Mouse (Mus musculus) limb, embryonic 12.5 days (tissue): Measurements from ENCODE around the gene Naa40. TPM values are rescaled to one million over a fixed set of nuclear protein-coding genes. Genes with fewer than 3 reads are reported as not detected.
A peak's percentile ranks its signal among the peaks of the same experiment; 100 is the strongest.

Experiments used
- ATAC-seq: fragments of 200-750 bp; cut with Nextera tagmentation; 2 replicates; pipeline ENCODE4 v1.8.0; 2017; ENCODE audit warnings: low read depth, moderate TSS enrichment; ENCODE audit not compliant: insufficient number of reproducible peaks, insufficient read depth, low FRiP score, low TSS enrichment
- H3K27ac ChIP-seq: fragments of 300-500 bp; sonication (generic); 2 replicates; pipeline ENCODE4 v1.5.1; 2016; ENCODE audit warnings: mild to moderate bottlenecking, moderate library complexity
- H3K27me3 ChIP-seq: fragments of 300-500 bp; sonication (generic); 2 replicates; pipeline ENCODE4 v1.6.1; 2016; ENCODE audit warnings: mild to moderate bottlenecking, moderate library complexity
- H3K36me3 ChIP-seq: fragments of 300-500 bp; sonication (generic); 2 replicates; pipeline ENCODE4 v1.6.1; 2016; ENCODE audit warnings: mild to moderate bottlenecking, moderate library complexity
- H3K4me1 ChIP-seq: fragments of 300-500 bp; sonication (generic); replicated peaks from 2 replicates; pipeline ENCODE4 v1.6.1; 2016
- H3K4me2 ChIP-seq: fragments of 300-500 bp; sonication (generic); 2 replicates; pipeline ENCODE4 v1.6.1; 2016; ENCODE audit warnings: mild to moderate bottlenecking, moderate library complexity
- H3K4me3 ChIP-seq: fragments of 300-500 bp; sonication (generic); replicated peaks from 2 replicates; pipeline ENCODE4 v1.5.1; 2016; ENCODE audit warnings: mild to moderate bottlenecking
- H3K9ac ChIP-seq: fragments of 300-500 bp; sonication (generic); replicated peaks from 2 replicates; pipeline ENCODE4 v1.6.1; 2016; ENCODE audit warnings: mild to moderate bottlenecking, moderate library complexity
- H3K9me3 ChIP-seq: fragments of 300-500 bp; sonication (generic); 2 replicates; pipeline ENCODE4 v1.6.1; 2016; ENCODE audit warnings: mild to moderate bottlenecking, moderate library complexity
- WGBS: fragments of 180-500 bp; shearing (Covaris S2); methylation state at CpG from one replicate; pipeline ENCODE4 v1.1.7; 2016; 5-methylcytosine and 5-hydroxymethylcytosine counted together
- polyA plus RNA-seq: library from polyadenylated mRNA; unstranded; fragments of >200 nt; fragmentation: Nextera tagmentation; extraction: Ambion mirVana; gene quantifications from 2 replicates; pipeline ENCODE4 v1.2.1, GENCODE M21; 2016

Gene Naa40
- polyA plus RNA-seq, 1 experiment from 2014 or later, result 73.1 TPM

GRCm38 (mm10) chr19:7235461-7235860 is 5.5 kb downstream of the Naa40 start:
- Histone ChIP-seq H3K9ac (no peak overlapping the region), H3K4me2 (no peak overlapping the region), H3K9me3 (no peaks in the 10 kb centered on the region), H3K36me3 (peaks cover 70% of the 10 kb centered on the region), H3K4me3 (no peak overlapping the region), H3K4me1 (peaks cover 25% of the 10 kb centered on the region), H3K27me3 (no peaks in the 10 kb centered on the region), H3K27ac (no peak overlapping the region)
- ATAC-seq, result no peak
- 93% methylated on average over 9 of the region's 9 CpGs for WGBS

DNA sequence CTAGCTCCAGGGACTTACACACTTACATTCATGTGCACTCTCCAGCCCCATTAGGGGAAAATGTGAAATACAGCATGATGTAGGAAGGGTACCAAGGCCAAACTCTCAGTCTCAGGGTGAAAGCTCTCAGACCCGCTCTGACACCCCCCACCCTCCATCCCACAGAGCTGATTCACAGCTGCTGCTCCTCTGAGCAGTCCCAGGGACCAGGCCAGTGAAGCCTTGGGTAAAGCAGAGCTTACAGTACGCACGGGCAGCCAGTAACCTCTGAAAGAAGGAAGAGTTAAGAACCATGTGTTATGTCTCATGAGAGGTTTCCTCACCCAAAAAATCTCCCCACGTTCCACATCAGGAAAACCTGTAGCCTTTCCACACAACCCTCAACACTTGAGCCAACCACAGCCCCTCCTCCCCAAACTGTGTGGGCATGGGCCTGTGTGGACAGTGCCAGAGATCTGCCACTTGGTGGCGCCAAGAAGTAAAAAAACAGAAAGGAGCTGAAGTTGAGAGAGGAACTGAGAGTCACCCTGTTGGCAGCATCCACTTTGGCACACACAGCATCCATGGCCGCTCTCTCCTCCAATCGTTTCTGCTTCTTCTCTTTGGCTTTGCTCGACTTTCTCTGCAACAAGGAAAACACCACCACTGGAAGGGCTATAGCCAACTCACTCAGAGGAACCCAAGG is 6.3 kb downstream of the Naa40 start:
- no peak for ATAC-seq
- peaks cover 78% of the 10 kb centered on the region for H3K36me3 ChIP-seq
- 61% methylated on average over 8 of the region's 8 CpGs for WGBS
- H3K4me2 ChIP-seq, result no peak overlapping the region
- H3K4me1 ChIP-seq, result peaks cover 18% of the 10 kb centered on the region
- H3K4me3 ChIP-seq, result no peak overlapping the region
- H3K27me3 ChIP-seq, result no peaks in the 10 kb centered on the region
- no peak overlapping the region for H3K27ac ChIP-seq
- H3K9me3 ChIP-seq, result no peaks in the 10 kb centered on the region
- no peak overlapping the region for H3K9ac ChIP-seq

GRCm38 (mm10) chr19:7226511-7226914 is 14.5 kb downstream of the Naa40 start:
- WGBS, result 79% methylated on average over 6 of the region's 6 CpGs
- no peak overlapping the region for H3K27ac ChIP-seq
- H3K4me1 ChIP-seq, result no peaks in the 10 kb centered on the region
- no peak overlapping the region; the same call in 1 of the 2 replicates for H3K9ac ChIP-seq
- no peaks in the 10 kb centered on the region for H3K27me3 ChIP-seq
- H3K4me3 ChIP-seq, result no peak overlapping the region
- no peak overlapping the region for H3K4me2 ChIP-seq
- peaks cover 64% of the 10 kb centered on the region for H3K36me3 ChIP-seq
- H3K9me3 ChIP-seq, result no peaks in the 10 kb centered on the region
- no peak for ATAC-seq

GRCm38 (mm10) chr19:7225096-7225690 is 15.8 kb downstream of the Naa40 start:
- H3K4me2 ChIP-seq, result no peak overlapping the region
- no peak overlapping the region for H3K4me3 ChIP-seq
- peaks cover 51% of the 10 kb centered on the region for H3K36me3 ChIP-seq
- no peaks in the 10 kb centered on the region for H3K27me3 ChIP-seq
- no peaks in the 10 kb centered on the region for H3K9me3 ChIP-seq
- no peak for ATAC-seq
- no peaks in the 10 kb centered on the region for H3K4me1 ChIP-seq
- no peak overlapping the region for H3K9ac ChIP-seq
- WGBS, result 91% methylated on average over 9 of the region's 9 CpGs
- H3K27ac ChIP-seq, result no peak overlapping the region

DNA sequence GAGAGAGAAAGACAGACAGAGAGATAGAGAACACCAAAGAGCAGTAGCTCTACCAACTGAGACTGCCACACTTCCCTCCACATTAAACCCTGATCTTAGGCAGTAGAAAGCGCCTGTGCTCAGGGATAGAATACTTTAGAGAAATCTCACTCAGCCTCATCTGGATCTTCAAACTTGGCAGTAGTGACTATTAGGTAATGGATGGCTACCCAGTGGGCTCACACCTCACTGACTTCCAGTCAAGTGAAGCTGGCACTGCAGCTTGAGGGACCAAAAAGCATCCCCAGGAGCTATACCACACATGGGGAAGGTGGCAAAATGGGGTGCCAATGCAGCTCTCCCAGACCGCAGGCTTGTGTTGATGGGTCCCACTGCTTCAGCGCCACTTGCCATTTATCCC is 16.7 kb downstream of the Naa40 start:
- Histone ChIP-seq H3K4me1 (no peaks in the 10 kb centered on the region), H3K9me3 (no peaks in the 10 kb centered on the region), H3K9ac (no peak overlapping the region), H3K27ac (no peak overlapping the region), H3K4me3 (no peak overlapping the region), H3K27me3 (no peaks in the 10 kb centered on the region), H3K36me3 (peaks cover 41% of the 10 kb centered on the region), H3K4me2 (no peak overlapping the region)
- ATAC-seq, result no peak
- 85% methylated on average over 3 of the region's 3 CpGs for WGBS

DNA sequence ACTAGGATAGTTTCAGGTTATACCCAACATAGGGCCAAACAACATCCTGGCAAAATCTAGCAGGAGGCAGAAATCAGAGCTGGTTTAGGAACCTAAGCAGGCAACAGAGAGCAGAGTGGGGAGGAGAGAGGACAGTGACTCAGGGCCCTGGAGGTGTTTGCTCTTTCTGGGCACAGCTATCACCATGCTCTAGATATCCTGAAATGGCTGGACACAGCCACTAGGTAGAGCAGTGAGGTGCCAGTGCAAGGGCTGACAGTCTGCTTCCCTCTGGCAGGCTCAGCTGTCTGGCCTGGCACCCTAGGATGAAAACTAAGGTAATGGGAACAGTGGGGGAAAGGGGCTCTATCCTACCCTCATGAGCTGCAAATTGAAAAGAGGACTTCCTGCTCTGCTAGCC is 17.5 kb downstream of the Naa40 start:
- H3K27ac ChIP-seq, result no peak overlapping the region
- H3K4me1 ChIP-seq, result no peaks in the 10 kb centered on the region
- no peak overlapping the region for H3K4me3 ChIP-seq
- H3K36me3 ChIP-seq, result peaks cover 34% of the 10 kb centered on the region
- no peak overlapping the region for H3K9ac ChIP-seq
- no peak for ATAC-seq
- no peaks in the 10 kb centered on the region for H3K9me3 ChIP-seq
- H3K27me3 ChIP-seq, result no peaks in the 10 kb centered on the region
- no peak overlapping the region for H3K4me2 ChIP-seq

DNA sequence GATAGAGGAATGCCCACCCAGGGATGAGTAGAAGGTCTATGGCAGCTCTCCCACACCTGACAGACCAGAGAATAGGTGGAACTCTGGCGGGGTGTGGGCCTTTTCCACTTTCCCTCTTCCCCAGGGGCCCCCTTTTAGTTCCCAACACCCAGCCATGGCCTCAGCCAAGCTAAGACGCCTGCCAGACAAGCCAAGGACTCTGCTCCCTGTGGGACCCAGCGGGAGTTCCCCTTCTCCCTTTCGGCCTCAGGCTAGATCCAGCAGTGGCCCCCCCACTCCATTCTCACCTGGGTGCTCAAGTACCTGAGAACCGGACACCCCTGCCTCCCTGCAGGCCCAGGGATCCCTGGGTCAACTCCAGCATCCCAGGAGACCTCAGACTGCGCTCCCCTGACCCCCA is 18.8 kb downstream of the Naa40 start:
- Histone ChIP-seq H3K27me3 (no peaks in the 10 kb centered on the region), H3K27ac (no peak overlapping the region), H3K9me3 (no peaks in the 10 kb centered on the region), H3K4me3 (no peak overlapping the region), H3K36me3 (peaks cover 21% of the 10 kb centered on the region), H3K4me1 (no peaks in the 10 kb centered on the region; the same call in 1 of the 2 replicates), H3K4me2 (no peak overlapping the region), H3K9ac (no peak overlapping the region)
- no peak for ATAC-seq
- WGBS, result 84% methylated on average over 6 of the region's 6 CpGs

DNA sequence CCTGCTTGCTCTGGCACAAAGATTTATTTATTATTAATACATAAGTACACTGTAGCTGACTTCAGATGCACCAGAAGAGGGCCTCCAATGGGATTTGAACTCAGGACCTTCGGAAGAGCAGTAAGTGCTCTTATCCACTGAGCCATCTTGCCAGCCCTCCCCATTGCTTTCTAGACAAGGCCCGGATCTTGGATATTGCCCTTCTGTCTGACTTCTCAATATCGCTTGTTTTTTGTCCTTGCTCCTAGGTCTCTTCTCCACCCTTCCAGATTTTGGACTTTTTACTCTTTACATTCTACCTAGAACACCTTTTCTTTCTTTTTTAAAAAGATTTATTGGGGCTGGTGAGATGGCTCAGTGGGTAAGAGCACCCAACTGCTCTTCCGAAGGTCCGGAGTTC is 22.2 kb downstream of the Naa40 start:
- no peak overlapping the region for H3K4me3 ChIP-seq
- 95% methylated on average over 5 of the region's 5 CpGs for WGBS
- peaks cover 17% of the 10 kb centered on the region for H3K4me1 ChIP-seq
- H3K27me3 ChIP-seq, result no peaks in the 10 kb centered on the region
- ATAC-seq, result no peak
- H3K9me3 ChIP-seq, result no peaks in the 10 kb centered on the region
- H3K36me3 ChIP-seq, result peaks cover 25% of the 10 kb centered on the region
- H3K27ac ChIP-seq, result no peak overlapping the region
- H3K4me2 ChIP-seq, result 0 out of 2 replicates have a peak overlapping the region, but pooled peaks have one; percentile 94
- H3K9ac ChIP-seq, result no peak overlapping the region

GRCm38 (mm10) chr19:7217926-7218267 is 23.1 kb downstream of the Naa40 start:
- Histone ChIP-seq H3K27ac (no peak overlapping the region), H3K36me3 (peaks cover 34% of the 10 kb centered on the region), H3K27me3 (no peaks in the 10 kb centered on the region), H3K9me3 (no peaks in the 10 kb centered on the region), H3K4me3 (peak overlapping the region; percentile 89), H3K9ac (no peak overlapping the region; the same call in 1 of the 2 replicates), H3K4me2 (peak overlapping the region; percentile 94), H3K4me1 (peaks cover 17% of the 10 kb centered on the region)
- ATAC-seq, result peak; percentile 8; the same call in 1 of the 2 replicates
- WGBS, result 12% methylated on average over 6 of the region's 6 CpGs

DNA sequence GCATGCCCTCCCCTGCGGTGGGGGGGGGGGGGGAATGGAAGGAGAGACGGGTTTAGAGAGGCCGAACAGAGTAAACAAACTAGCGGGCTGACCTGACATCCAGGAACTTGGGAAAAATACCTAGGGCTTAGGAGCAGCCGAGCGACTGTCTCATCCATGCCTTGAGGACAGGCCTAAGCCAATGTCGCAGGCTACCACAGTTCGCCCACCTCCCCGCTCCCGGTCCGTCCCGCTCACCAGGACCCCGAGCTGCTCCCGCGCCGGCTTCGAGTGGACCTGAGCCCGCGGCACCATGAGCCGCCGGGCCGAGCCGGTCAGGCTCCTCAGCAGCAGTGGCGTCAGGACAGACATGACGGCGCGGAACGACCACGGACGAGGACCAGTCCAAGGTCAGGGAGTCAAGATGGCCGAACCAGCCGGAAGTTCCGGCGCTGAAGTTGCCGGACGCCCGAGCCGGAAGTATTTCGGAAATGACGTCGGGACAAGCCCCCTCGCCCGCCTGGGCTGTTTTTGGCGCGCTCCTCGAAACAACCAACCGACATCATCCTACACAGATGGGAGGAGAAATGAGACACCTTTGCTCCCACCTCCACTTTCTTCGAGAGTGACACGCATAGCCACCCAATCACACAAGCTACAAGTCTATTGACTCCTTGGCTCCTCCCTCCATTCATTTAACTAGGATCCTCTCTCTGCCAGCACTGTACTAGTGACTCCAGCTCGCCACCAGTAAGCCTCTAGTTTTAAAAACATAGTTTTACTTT is 23.6 kb downstream of the Naa40 start, which contains the start of gene Cox8a:
TSS of gene Cox8a (minus strand) at position 455 of the 764 bp plus-strand sequence.
- Histone ChIP-seq H3K9ac (peak within 1 kb of the TSS; percentile 81), H3K27ac (peak within 1 kb of the TSS; percentile 85), H3K9me3 (no peaks in the 10 kb centered on the region), H3K4me2 (peak within 1 kb of the TSS; percentile 94), H3K4me1 (peaks cover 17% of the 10 kb centered on the region), H3K27me3 (no peaks in the 10 kb centered on the region), H3K36me3 (peaks cover 35% of the 10 kb centered on the region), H3K4me3 (peak within 1 kb of the TSS; percentile 89)
- ATAC-seq, result peak; percentile 97
- WGBS, result under 1% methylated on average over 50 of the region's 50 CpGs

DNA sequence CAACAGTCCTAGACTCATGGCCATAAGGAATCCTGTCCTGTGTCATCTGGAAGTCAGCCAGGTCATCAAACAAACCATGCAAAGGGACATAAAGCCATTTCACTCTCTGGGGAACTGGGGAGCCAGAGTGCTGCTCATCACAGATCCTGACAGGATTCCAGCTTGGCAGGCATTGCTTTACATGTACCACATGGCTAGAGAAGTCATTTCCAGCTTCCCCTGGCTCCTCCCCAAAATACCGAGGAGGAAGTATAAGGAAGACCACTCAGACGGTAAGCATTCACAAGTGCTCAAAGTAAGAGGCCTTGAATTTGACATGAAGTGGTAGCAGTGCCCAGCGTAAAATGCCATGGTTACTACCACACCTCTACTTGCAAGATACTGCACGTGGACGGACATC is 26.5 kb downstream of the Naa40 start:
- Histone ChIP-seq H3K27ac (no peak overlapping the region), H3K4me3 (no peak overlapping the region), H3K4me1 (peaks cover 17% of the 10 kb centered on the region), H3K9me3 (no peaks in the 10 kb centered on the region), H3K9ac (no peak overlapping the region), H3K36me3 (peaks cover 47% of the 10 kb centered on the region), H3K4me2 (no peak overlapping the region), H3K27me3 (no peaks in the 10 kb centered on the region)
- ATAC-seq, result no peak
- WGBS, result 92% methylated on average over 5 of the region's 5 CpGs
